Mouse (Mus musculus) neural tube, embryonic 14.5 days (tissue): ENCODE data around the gene Fgfr2. TPM values are rescaled to one million over a fixed set of nuclear protein-coding genes. Genes with fewer than 3 reads are reported as not detected.
A peak's percentile ranks its signal among the peaks of the same experiment; 100 is the strongest.

Experiments
- ATAC-seq: fragments of 200-750 bp; cut with Nextera tagmentation; 2 replicates; pipeline ENCODE4 v1.8.0; 2017; ENCODE audit warnings: low read depth, mild to moderate bottlenecking, moderate TSS enrichment, moderate library complexity
- H3K27ac ChIP-seq: fragments of 300-500 bp; sonication (generic); 2 replicates; pipeline ENCODE4 v1.5.1; 2014; ENCODE audit warnings: low read depth, mild to moderate bottlenecking, control low read depth, low read length, moderate library complexity, mixed read lengths
- H3K27me3 ChIP-seq: fragments of 300-500 bp; sonication (generic); 2 replicates; pipeline ENCODE4 v1.6.1; 2014; ENCODE audit warnings: low read length; ENCODE audit not compliant: control insufficient read depth, insufficient read depth
- H3K36me3 ChIP-seq: fragments of 300-500 bp; sonication (generic); 2 replicates; pipeline ENCODE4 v1.6.1; 2014; ENCODE audit warnings: low read length, mixed read lengths; ENCODE audit not compliant: control insufficient read depth, insufficient read depth
- H3K4me1 ChIP-seq: fragments of 300-500 bp; sonication (generic); 2 replicates; pipeline ENCODE4 v1.6.1; 2014; ENCODE audit warnings: low read length; ENCODE audit not compliant: control insufficient read depth, insufficient read depth
- H3K4me2 ChIP-seq: fragments of 300-500 bp; sonication (generic); 2 replicates; pipeline ENCODE4 v1.6.1; 2014; ENCODE audit warnings: mild to moderate bottlenecking, low read depth, low read length, control low read depth
- H3K4me3 ChIP-seq: fragments of 300-500 bp; sonication (generic); 2 replicates; pipeline ENCODE4 v1.5.1; 2014; ENCODE audit warnings: low read depth, low read length, control low read depth, mixed read lengths
- H3K9ac ChIP-seq: fragments of 300-500 bp; sonication (generic); replicated peaks from 2 replicates; pipeline ENCODE4 v1.6.1; 2014; ENCODE audit warnings: low read depth, mild to moderate bottlenecking, control low read depth, low read length, mixed read lengths
- H3K9me3 ChIP-seq: fragments of 300-500 bp; sonication (generic); 2 replicates; pipeline ENCODE4 v1.6.1; 2016; ENCODE audit warnings: low read length; ENCODE audit not compliant: control insufficient read depth
- WGBS: fragments of 180-500 bp; shearing (Covaris S2); extraction: QIAGEN DNeasy Blood & Tissue Kit; methylation state at CpG from one replicate; pipeline ENCODE4 v1.1.7; 2014; 5-methylcytosine and 5-hydroxymethylcytosine counted together
- polyA plus RNA-seq: library from polyadenylated mRNA; unstranded; fragments of >200 nt; fragmentation: Nextera tagmentation; extraction: Ambion mirVana; gene quantifications from 2 replicates; pipeline ENCODE4 v1.2.1, GENCODE M21; 2014

Fgfr2 gene
- polyA plus RNA-seq, 1 experiment from 2014 or later = 28.1 TPM

DNA sequence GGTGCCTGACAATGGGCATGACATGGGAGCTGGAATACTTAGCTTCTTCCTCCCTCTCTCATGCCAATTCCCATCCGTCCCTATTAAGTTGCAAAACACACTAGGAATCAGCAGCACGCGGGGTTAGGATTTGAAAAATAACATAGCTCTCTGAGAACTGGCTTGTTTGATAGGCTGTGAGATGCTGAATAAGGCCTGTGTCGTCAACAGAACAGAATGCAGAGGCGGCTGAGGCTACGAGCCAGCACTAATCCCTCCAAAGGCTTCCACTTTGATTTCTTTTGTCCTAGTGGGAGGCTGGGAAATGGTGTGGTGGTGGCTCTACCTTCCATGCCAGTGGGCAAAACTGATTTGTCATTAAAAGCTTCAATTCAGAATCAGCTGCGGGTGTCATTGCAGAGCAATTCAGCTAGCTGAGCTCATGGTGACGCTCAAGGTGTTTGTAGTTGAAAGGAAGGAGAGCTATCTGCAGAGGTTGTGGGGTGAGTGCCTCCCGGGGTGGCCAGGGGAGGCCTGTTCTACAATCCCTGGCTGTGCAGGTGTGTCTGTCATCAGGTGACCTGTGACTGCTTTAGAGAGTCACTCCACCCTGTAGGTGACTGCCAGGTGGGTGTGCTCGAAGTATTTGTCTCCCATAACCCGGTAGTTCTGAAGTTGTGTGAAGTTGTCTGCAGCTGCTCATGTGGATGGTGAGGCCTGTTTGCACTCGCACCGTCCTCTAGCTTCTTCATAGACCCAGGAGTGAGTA, 2532.9 kb downstream of the Fgfr2 start:
- H3K27me3 ChIP-seq = no peaks in the 10 kb centered on the region
- H3K9ac ChIP-seq = no peak overlapping the region
- no peaks in the 10 kb centered on the region for H3K4me1 ChIP-seq
- WGBS = 63% methylated on average over 13 of the region's 13 CpGs
- H3K27ac ChIP-seq = no peak overlapping the region
- H3K4me2 ChIP-seq = no peak overlapping the region
- H3K9me3 ChIP-seq = no peaks in the 10 kb centered on the region
- H3K4me3 ChIP-seq = no peak overlapping the region
- no peak for ATAC-seq
- H3K36me3 ChIP-seq = no peaks in the 10 kb centered on the region

DNA sequence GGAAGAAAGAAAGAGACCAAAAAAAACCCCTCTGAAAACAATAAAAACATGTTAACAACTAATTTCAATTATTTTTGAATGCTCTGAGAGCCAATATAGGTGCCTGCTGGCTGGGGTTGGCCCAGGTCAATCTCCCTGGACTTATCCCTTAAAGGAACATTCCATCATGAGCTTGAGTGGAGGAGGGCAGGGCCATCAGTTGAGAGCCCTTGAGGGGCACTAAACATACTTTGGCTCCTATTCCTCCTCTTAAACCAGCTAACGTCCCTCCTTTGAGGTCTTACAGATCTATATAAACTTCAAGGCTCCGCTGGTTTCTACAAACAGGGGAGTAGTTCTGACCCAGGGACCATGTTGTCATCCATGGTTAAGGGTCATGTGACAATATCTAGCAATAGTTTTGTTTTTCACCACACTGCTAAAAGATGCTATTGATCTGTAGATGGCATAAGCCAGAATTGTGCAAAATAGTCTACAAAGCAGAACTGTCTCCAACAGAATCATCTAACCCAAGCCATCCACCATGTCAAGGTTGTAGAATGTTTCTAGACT, 2536.6 kb downstream of the Fgfr2 start:
- Histone ChIP-seq H3K9ac (no peak overlapping the region), H3K27ac (no peak overlapping the region), H3K27me3 (no peaks in the 10 kb centered on the region), H3K4me1 (no peaks in the 10 kb centered on the region), H3K9me3 (no peaks in the 10 kb centered on the region), H3K36me3 (no peaks in the 10 kb centered on the region), H3K4me2 (no peak overlapping the region), H3K4me3 (no peak overlapping the region)
- no peak for ATAC-seq
- WGBS = 89% methylated on average over 2 of the region's 2 CpGs

DNA sequence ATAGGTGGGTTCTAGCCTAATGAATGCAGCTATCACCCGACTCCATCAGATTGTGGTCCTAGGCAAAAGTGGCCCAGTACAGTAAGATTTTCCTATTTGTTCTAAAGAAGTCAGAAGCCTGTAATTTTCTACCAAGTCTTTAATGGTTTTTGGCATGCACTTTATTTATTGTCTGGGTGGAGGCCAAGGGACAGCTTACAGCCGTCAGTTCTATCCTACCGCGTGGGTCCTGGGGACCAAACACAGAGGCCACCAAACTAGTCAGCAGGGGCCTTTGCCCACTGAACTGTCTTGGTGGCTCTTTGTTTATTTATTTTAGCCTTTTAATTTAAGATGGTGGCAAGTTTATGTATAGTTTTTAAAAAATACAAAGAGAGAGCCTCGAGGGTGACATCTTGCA, 2544.5 kb downstream of the Fgfr2 start:
- Histone ChIP-seq H3K27me3 (no peaks in the 10 kb centered on the region), H3K36me3 (no peaks in the 10 kb centered on the region), H3K9me3 (no peaks in the 10 kb centered on the region), H3K4me1 (no peaks in the 10 kb centered on the region), H3K4me2 (no peak overlapping the region), H3K4me3 (no peak overlapping the region), H3K9ac (no peak overlapping the region), H3K27ac (no peak overlapping the region)
- ATAC-seq = no peak
- WGBS = 78% methylated on average over 5 of the region's 5 CpGs

DNA sequence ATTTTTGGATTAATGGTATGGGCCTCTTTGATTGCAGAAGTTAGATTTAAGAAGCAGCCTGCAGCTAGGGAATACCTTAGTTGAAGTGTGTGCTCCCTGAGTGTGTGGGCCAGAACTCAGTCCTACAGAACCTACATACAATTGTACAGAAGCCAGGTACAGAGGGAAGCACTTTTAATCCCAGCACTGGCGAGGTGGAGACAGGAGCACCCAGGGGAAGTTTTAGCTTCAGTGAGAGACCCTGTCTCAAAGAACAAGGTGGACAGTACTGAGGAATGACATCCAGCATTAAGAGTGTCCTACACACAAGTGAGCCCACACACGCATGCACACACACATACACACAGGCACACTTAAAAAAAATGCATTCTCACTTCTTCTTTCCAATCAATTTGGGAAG, 2545.1 kb downstream of the Fgfr2 start:
- WGBS = 92% methylated on average over 2 of the region's 2 CpGs
- Histone ChIP-seq H3K27me3 (no peaks in the 10 kb centered on the region), H3K36me3 (no peaks in the 10 kb centered on the region), H3K9me3 (no peaks in the 10 kb centered on the region), H3K27ac (no peak overlapping the region), H3K4me2 (no peak overlapping the region), H3K9ac (no peak overlapping the region), H3K4me1 (no peaks in the 10 kb centered on the region), H3K4me3 (no peak overlapping the region)
- ATAC-seq = no peak

DNA sequence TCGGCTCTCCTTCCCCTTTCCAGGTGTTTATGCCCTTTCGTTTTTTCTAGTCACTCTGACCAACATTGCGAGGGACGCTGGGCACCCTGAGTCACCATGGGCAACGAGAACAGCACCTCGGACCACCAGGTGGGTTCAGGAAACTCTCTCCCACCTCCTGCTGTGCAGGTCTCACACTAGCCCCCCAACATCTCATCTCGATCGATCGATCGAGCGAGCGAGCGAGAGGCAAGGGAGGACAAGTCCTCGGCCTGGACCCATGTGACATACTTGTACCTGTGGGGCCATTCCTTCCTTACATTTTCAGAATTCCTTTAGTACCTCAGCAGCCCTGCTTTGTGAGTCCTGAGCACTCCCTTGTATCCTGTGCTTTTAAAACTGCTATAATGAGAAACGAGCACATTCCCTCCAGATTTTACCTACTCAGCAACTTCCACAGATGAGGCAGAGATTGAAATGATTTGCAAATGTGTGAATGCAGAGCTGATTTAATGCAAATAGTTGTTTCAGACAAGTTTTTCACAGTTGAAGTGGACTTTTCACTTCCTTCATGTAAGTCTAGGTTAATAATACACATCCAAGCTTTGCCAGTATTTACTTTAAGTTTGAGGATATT, 2545.7 kb downstream of the Fgfr2 start, which contains the start of gene Tacc2:
Gene Tacc2, plus strand, starts transcription at position 51 of the 616 bp plus-strand sequence.
- Histone ChIP-seq H3K27ac (no peak within 1 kb of the TSS; the same call in 1 of the 2 replicates), H3K4me3 (no peak within 1 kb of the TSS), H3K9me3 (no peaks in the 10 kb centered on the region), H3K9ac (no peak within 1 kb of the TSS), H3K4me1 (no peaks in the 10 kb centered on the region), H3K27me3 (no peaks in the 10 kb centered on the region), H3K36me3 (no peaks in the 10 kb centered on the region), H3K4me2 (no peak within 1 kb of the TSS)
- 49% methylated on average over 15 of the region's 15 CpGs for WGBS
- no peak for ATAC-seq

DNA sequence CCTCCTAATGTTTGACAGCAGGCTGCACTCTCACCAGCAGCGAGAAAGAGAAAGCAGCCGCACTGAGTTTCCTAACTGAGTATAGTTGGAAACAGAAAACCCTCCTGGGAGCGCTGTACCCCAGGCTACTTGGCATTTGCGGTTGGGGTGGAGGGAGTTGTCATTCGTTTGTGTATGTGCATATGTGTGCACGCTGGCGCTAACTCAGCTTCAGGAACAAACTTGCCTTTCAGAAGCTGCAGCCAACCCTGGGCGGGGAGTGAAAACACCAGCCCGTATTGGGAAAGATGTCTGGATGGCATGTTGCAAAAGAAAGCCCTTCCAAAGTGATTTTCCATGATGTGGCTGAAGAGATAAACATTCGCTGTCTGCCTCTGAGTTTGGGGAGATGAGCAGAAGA, 2546.2 kb downstream of the Fgfr2 start:
- WGBS = 39% methylated on average over 10 of the region's 10 CpGs
- no peaks in the 10 kb centered on the region for H3K27me3 ChIP-seq
- H3K9me3 ChIP-seq = no peaks in the 10 kb centered on the region
- H3K4me1 ChIP-seq = no peaks in the 10 kb centered on the region
- H3K27ac ChIP-seq = no peak overlapping the region; the same call in 1 of the 2 replicates
- H3K36me3 ChIP-seq = no peaks in the 10 kb centered on the region
- no peak overlapping the region for H3K4me3 ChIP-seq
- no peak for ATAC-seq
- no peak overlapping the region for H3K4me2 ChIP-seq
- H3K9ac ChIP-seq = no peak overlapping the region

DNA sequence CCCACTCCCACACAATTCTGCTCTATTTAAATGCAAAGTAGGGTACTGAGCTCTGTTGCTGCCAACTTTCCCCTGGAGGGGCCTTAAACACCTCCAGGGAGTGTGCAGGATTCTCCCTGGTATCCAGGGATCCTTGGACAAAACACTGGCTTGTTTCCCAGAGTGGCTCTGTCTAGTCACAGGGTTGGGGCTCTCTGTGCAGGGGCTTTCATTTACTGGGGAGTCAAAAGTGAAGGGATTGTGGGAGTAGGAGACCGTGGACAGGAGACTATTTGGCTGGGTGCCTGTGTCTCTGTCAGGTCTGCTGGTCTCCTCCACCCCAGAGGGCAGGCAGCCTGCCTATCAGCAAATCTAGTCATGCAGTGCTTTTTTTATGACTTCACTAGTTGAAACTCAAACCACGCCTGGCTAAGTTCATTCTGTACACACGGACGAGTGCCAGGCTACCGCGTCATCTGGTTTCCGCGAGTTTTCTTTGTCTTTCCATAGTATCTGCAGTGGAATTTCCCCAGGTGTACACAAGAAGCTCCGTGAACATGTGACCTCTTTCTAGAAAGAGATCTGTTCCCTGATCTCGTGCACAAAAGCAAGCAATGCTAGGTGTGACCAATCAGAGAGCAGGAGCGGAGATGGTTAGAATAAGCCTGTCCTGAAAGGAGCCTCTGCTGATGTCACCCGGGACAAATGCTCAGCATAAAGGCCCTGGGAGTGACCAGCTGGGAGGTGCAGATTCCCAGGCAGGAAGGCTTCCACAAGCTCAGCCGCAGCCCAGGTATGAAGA, 2548.7 kb downstream of the Fgfr2 start:
- Histone ChIP-seq H3K27me3 (no peaks in the 10 kb centered on the region), H3K4me3 (no peak overlapping the region), H3K9ac (no peak overlapping the region), H3K4me2 (peak overlapping the region; percentile 23; the same call in 1 of the 2 replicates), H3K9me3 (no peaks in the 10 kb centered on the region), H3K36me3 (no peaks in the 10 kb centered on the region), H3K4me1 (no peaks in the 10 kb centered on the region), H3K27ac (peak overlapping the region; percentile 64)
- 40% methylated on average over 13 of the region's 13 CpGs for WGBS
- ATAC-seq = peak; percentile 94

DNA sequence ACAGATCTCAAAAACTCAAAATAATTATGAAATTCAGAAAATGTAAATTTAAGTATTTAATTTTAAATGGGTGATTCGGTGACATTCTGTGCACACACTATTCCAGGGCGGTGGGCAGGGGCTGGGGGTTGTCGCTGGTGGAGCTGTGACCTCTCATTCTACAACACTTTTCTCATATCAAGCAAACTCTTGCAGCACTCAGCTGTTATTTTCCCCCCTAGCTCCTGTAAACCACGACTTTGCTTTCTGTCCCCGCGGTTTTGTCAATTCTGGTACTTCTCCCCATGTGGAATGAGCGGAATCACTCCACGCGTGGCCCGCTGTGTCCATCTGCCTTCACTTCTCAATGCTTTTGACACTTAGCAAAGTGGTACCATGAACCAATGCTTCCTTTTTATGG, 2549.4 kb downstream of the Fgfr2 start:
- H3K9me3 ChIP-seq = no peaks in the 10 kb centered on the region
- 84% methylated on average over 10 of the region's 10 CpGs for WGBS
- H3K4me3 ChIP-seq = no peak overlapping the region
- no peak overlapping the region for H3K27ac ChIP-seq
- peak; percentile 29; the same call in 1 of the 2 replicates for ATAC-seq
- H3K9ac ChIP-seq = no peak overlapping the region
- no peaks in the 10 kb centered on the region for H3K4me1 ChIP-seq
- no peaks in the 10 kb centered on the region for H3K27me3 ChIP-seq
- H3K36me3 ChIP-seq = no peaks in the 10 kb centered on the region
- H3K4me2 ChIP-seq = no peak overlapping the region
